Mouse (Mus musculus) neural tube, embryonic 15.5 days (tissue): Measurements from ENCODE around the gene Gm48552. TPM values are rescaled to one million over a fixed set of nuclear protein-coding genes. Genes with fewer than 3 reads are reported as not detected.

Experiments used
- ATAC-seq: fragments of 200-750 bp; cut with Nextera tagmentation; 2 replicates; pipeline ENCODE4 v1.8.0; 2017; ENCODE audit warnings: mild to moderate bottlenecking, moderate TSS enrichment, moderate library complexity; ENCODE audit not compliant: low FRiP score
- H3K27ac ChIP-seq: fragments of 300-500 bp; sonication (generic); replicated peaks from 2 replicates; pipeline ENCODE4 v1.5.1; 2015; ENCODE audit warnings: mild to moderate bottlenecking, inconsistent platforms
- H3K27me3 ChIP-seq: fragments of 300-500 bp; sonication (generic); replicated peaks from 2 replicates; pipeline ENCODE4 v1.6.1; 2015; ENCODE audit warnings: inconsistent platforms
- H3K36me3 ChIP-seq: fragments of 300-500 bp; sonication (generic); 2 replicates; pipeline ENCODE4 v1.6.1; 2015; ENCODE audit warnings: inconsistent platforms
- H3K4me1 ChIP-seq: fragments of 300-500 bp; sonication (generic); 2 replicates; pipeline ENCODE4 v1.6.1; 2015; ENCODE audit warnings: inconsistent platforms
- H3K4me2 ChIP-seq: fragments of 300-500 bp; sonication (generic); 2 replicates; pipeline ENCODE4 v1.6.1; 2015; ENCODE audit warnings: inconsistent platforms, mild to moderate bottlenecking, moderate library complexity
- H3K4me3 ChIP-seq: fragments of 300-500 bp; sonication (generic); replicated peaks from 2 replicates; pipeline ENCODE4 v1.5.1; 2015; ENCODE audit warnings: mild to moderate bottlenecking, inconsistent platforms
- H3K9ac ChIP-seq: fragments of 300-500 bp; sonication (generic); replicated peaks from 2 replicates; pipeline ENCODE4 v1.6.1; 2015; ENCODE audit warnings: mild to moderate bottlenecking, inconsistent platforms
- H3K9me3 ChIP-seq: fragments of 300-500 bp; sonication (generic); replicated peaks from 2 replicates; pipeline ENCODE4 v1.6.1; 2016; ENCODE audit warnings: inconsistent platforms
- WGBS: fragments of 180-500 bp; shearing (Covaris S2); methylation state at CpG from one replicate; pipeline ENCODE4 v1.1.7; 2015; ENCODE audit warnings: mixed read lengths; 5-methylcytosine and 5-hydroxymethylcytosine counted together
- polyA plus RNA-seq: library from polyadenylated mRNA; unstranded; fragments of >200 nt; fragmentation: Nextera tagmentation; extraction: Ambion mirVana; gene quantifications from 2 replicates; pipeline ENCODE4 v1.2.1, GENCODE M21; 2015

Gene Gm48552
- polyA plus RNA-seq, 1 experiment from 2014 or later = 3.4 TPM

- Histone ChIP-seq H3K27ac (no peak overlapping the region), H3K4me3 (peak overlapping the region; percentile 24; the same call in 1 of the 2 replicates), H3K4me2 (peak overlapping the region; percentile 51), H3K27me3 (peaks cover 31% of the 10 kb centered on the region), H3K4me1 (peaks cover 42% of the 10 kb centered on the region), H3K9me3 (no peaks in the 10 kb centered on the region), H3K36me3 (peaks cover 49% of the 10 kb centered on the region), H3K9ac (peak overlapping the region; percentile 36)
- 14% methylated on average over 28 of the region's 28 CpGs for WGBS
- no peak for ATAC-seq
Observed at GRCm38 (mm10) chr10:81364666-81365065, 24.1 kb upstream of the Gm48552 start.

GRCm38 (mm10) chr10:81365073-81365472 is 23.7 kb upstream of the Gm48552 start:
- ATAC-seq = peak; percentile 18; the same call in 1 of the 2 replicates

GRCm38 (mm10) chr10:81365672-81366476 is 22.9 kb upstream of the Gm48552 start, which contains the start of gene 4930404N11Rik:
4930404N11Rik (minus strand) TSS chr10:81365816.
- Histone ChIP-seq H3K27me3 (peaks cover 31% of the 10 kb centered on the region), H3K4me1 (peaks cover 31% of the 10 kb centered on the region), H3K4me3 (peak within 1 kb of the TSS; percentile 24; the same call in 1 of the 2 replicates), H3K27ac (no peak within 1 kb of the TSS; the same call in 1 of the 2 replicates), H3K4me2 (peak within 1 kb of the TSS; percentile 51), H3K36me3 (peaks cover 56% of the 10 kb centered on the region), H3K9ac (peak within 1 kb of the TSS; percentile 36), H3K9me3 (no peaks in the 10 kb centered on the region)
- 19% methylated on average over 12 of the region's 12 CpGs for WGBS
- no peak for ATAC-seq

More at GRCm38 (mm10) chr10:81365073-81365472, 23.7 kb upstream of the Gm48552 start:
- no peak overlapping the region for H3K4me3 ChIP-seq
- H3K4me2 ChIP-seq = no peak overlapping the region
- H3K9me3 ChIP-seq = no peaks in the 10 kb centered on the region
- peaks cover 31% of the 10 kb centered on the region for H3K27me3 ChIP-seq
- 43% methylated on average over 4 of the region's 4 CpGs for WGBS
- no peak overlapping the region for H3K27ac ChIP-seq
- peaks cover 51% of the 10 kb centered on the region for H3K36me3 ChIP-seq
- H3K9ac ChIP-seq = peak overlapping the region; percentile 36; the same call in 1 of the 2 replicates
- peaks cover 38% of the 10 kb centered on the region for H3K4me1 ChIP-seq

- no peak overlapping the region; the same call in 1 of the 2 replicates for H3K27ac ChIP-seq
- H3K4me2 ChIP-seq = no peak overlapping the region
- H3K36me3 ChIP-seq = peaks cover 60% of the 10 kb centered on the region
Observed at GRCm38 (mm10) chr10:81366477-81367206, 22.2 kb upstream of the Gm48552 start.

GRCm38 (mm10) chr10:81367207-81367495 is 21.7 kb upstream of the Gm48552 start:
- H3K4me1 ChIP-seq = peaks cover 27% of the 10 kb centered on the region
- H3K27me3 ChIP-seq = peaks cover 31% of the 10 kb centered on the region
- no peak overlapping the region for H3K4me3 ChIP-seq
- H3K9me3 ChIP-seq = no peaks in the 10 kb centered on the region
- peaks cover 58% of the 10 kb centered on the region for H3K36me3 ChIP-seq
- no peak overlapping the region for H3K9ac ChIP-seq
- no peak overlapping the region for H3K27ac ChIP-seq
- no peak overlapping the region for H3K4me2 ChIP-seq
- ATAC-seq = no peak
- WGBS = 54% methylated on average over 6 of the region's 6 CpGs

More at GRCm38 (mm10) chr10:81366477-81367206, 22.2 kb upstream of the Gm48552 start:
- Histone ChIP-seq H3K9ac (no peak overlapping the region), H3K27me3 (peaks cover 31% of the 10 kb centered on the region), H3K4me1 (peaks cover 27% of the 10 kb centered on the region), H3K9me3 (no peaks in the 10 kb centered on the region), H3K4me3 (no peak overlapping the region)
- ATAC-seq = no peak
- WGBS = 76% methylated on average over 6 of the region's 6 CpGs

GRCm38 (mm10) chr10:81375322-81375721 is 13.5 kb upstream of the Gm48552 start:
- Histone ChIP-seq H3K4me1 (peaks cover 36% of the 10 kb centered on the region), H3K4me3 (no peak overlapping the region), H3K4me2 (no peak overlapping the region), H3K9ac (no peak overlapping the region), H3K36me3 (peaks cover 28% of the 10 kb centered on the region), H3K27ac (no peak overlapping the region), H3K27me3 (no peaks in the 10 kb centered on the region), H3K9me3 (no peaks in the 10 kb centered on the region)
- no peak for ATAC-seq
- 94% methylated on average over 10 of the region's 10 CpGs for WGBS

- H3K27ac ChIP-seq = no peak overlapping the region
- peak overlapping the region; percentile 86 for H3K9ac ChIP-seq
- peaks cover 36% of the 10 kb centered on the region for H3K4me1 ChIP-seq
- peaks cover 20% of the 10 kb centered on the region for H3K36me3 ChIP-seq
- 48% methylated on average over 6 of the region's 6 CpGs for WGBS
- ATAC-seq = no peak
- no peaks in the 10 kb centered on the region for H3K27me3 ChIP-seq
- H3K9me3 ChIP-seq = no peaks in the 10 kb centered on the region
- H3K4me3 ChIP-seq = peak overlapping the region; percentile 82
- peak overlapping the region; percentile 86 for H3K4me2 ChIP-seq
Observed at GRCm38 (mm10) chr10:81376561-81377361, 12.0 kb upstream of the Gm48552 start.

- Histone ChIP-seq H3K4me3 (peak overlapping the region; percentile 82), H3K9me3 (no peaks in the 10 kb centered on the region), H3K27me3 (no peaks in the 10 kb centered on the region), H3K36me3 (peaks cover 18% of the 10 kb centered on the region), H3K4me1 (peaks cover 36% of the 10 kb centered on the region), H3K9ac (peak overlapping the region; percentile 86), H3K4me2 (peak overlapping the region; percentile 86), H3K27ac (peak overlapping the region; percentile 86; the same call in 1 of the 2 replicates)
- no peak for ATAC-seq
- 59% methylated on average over 2 of the region's 2 CpGs for WGBS
Observed at GRCm38 (mm10) chr10:81377362-81377664, 11.5 kb upstream of the Gm48552 start.

- H3K27me3 ChIP-seq = no peaks in the 10 kb centered on the region
- no peaks in the 10 kb centered on the region for H3K9me3 ChIP-seq
- 2% methylated on average over 46 of the region's 59 CpGs for WGBS
- ATAC-seq = peak; percentile 23
- H3K4me2 ChIP-seq = peak within 1 kb of the TSS; percentile 86
- H3K27ac ChIP-seq = peak within 1 kb of the TSS; percentile 86
- peaks cover 12% of the 10 kb centered on the region for H3K36me3 ChIP-seq
- H3K4me1 ChIP-seq = peaks cover 36% of the 10 kb centered on the region
- H3K4me3 ChIP-seq = peak within 1 kb of the TSS; percentile 82
- peak within 1 kb of the TSS; percentile 86 for H3K9ac ChIP-seq
Observed at GRCm38 (mm10) chr10:81377793-81378552, 10.8 kb upstream of the Gm48552 start, which contains the start of gene Fzr1. Fzr1 (minus strand) TSS chr10:81378516.

- Histone ChIP-seq H3K9me3 (no peaks in the 10 kb centered on the region), H3K4me2 (peak overlapping the region; percentile 86), H3K9ac (peak overlapping the region; percentile 86), H3K36me3 (peaks cover 7% of the 10 kb centered on the region), H3K4me1 (peaks cover 36% of the 10 kb centered on the region), H3K4me3 (peak overlapping the region; percentile 82), H3K27ac (peak overlapping the region; percentile 86), H3K27me3 (no peaks in the 10 kb centered on the region)
- under 1% methylated on average over 46 of the region's 46 CpGs for WGBS
- ATAC-seq = peak; percentile 96
Observed at GRCm38 (mm10) chr10:81378553-81379182, 10.1 kb upstream of the Gm48552 start.
